Mouse (Mus musculus) frontal cortex, adult (tissue): Measurements from ENCODE around the gene Mfsd4a.

Source experiments
- ATAC-seq: cut with Nextera tagmentation; 2 replicates; pipeline ENCODE4 v1.9.2; 2017; ENCODE audit warnings: mild to moderate bottlenecking, moderate library complexity, mixed read lengths; ENCODE audit not compliant: low TSS enrichment

The Mfsd4a gene

DNA sequence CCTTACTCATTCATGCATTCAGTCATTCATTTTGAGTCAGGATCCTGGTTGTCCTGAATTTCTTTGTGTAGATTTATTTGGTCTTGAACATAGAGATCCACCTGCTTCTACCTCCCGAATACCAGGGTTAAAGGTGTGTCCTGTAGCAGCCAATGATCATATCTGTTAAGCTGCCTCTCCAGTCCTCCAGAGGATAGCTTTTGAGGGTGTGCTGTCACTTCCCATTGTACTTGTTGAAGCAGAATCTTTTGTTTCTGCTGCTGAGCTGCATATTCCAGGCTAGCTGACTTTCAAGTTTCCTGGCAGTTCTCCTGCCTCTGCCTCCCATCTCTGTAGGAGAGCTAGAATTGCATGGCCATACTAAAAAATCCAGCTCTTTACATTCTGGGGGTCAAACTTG, 51.2 kb downstream of the Mfsd4a start:
- ATAC-seq: no peak

- no peak for ATAC-seq
Observed at GRCm38 (mm10) chr1:132014800-132015199, 53.1 kb downstream of the Mfsd4a start.

DNA sequence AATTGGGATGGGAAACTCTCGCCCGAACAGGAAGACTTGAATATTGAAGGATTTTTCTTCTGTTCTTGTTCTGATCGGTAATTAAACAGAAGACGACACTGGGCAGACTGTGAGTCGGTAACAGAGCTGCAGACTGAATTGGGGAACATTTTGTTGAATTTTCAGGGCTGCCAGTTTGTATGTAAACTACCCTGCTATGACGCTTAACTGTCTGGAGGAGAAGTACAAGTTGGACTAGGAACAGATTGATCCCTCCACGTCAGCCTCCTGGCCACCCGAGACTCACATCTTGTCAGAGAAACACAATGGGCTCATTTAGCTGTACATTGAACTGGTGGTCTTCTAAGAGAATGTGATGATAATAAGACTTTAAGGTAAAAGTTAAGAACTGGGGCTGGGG, 55.0 kb downstream of the Mfsd4a start:
- ATAC-seq: no peak

DNA sequence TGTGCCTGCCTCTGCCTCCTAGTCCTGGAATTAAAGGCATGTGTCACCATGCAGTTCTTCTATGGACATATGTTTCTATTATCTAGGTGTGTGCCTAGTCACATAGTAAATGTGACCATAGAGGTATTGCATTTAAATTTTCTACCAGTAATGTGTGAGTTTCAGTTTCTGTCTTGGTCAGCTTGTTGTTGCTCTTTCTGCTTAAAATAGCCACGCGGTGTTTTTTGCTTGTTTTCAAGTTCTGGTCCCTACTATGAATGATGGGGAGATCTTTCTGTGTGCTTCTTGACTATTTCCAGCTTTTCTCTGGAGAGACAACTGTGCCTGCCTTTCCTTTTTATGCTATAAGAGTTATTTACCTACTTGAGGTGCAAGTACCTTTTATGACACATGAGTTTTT, 56.1 kb downstream of the Mfsd4a start:
- ATAC-seq: no peak

DNA sequence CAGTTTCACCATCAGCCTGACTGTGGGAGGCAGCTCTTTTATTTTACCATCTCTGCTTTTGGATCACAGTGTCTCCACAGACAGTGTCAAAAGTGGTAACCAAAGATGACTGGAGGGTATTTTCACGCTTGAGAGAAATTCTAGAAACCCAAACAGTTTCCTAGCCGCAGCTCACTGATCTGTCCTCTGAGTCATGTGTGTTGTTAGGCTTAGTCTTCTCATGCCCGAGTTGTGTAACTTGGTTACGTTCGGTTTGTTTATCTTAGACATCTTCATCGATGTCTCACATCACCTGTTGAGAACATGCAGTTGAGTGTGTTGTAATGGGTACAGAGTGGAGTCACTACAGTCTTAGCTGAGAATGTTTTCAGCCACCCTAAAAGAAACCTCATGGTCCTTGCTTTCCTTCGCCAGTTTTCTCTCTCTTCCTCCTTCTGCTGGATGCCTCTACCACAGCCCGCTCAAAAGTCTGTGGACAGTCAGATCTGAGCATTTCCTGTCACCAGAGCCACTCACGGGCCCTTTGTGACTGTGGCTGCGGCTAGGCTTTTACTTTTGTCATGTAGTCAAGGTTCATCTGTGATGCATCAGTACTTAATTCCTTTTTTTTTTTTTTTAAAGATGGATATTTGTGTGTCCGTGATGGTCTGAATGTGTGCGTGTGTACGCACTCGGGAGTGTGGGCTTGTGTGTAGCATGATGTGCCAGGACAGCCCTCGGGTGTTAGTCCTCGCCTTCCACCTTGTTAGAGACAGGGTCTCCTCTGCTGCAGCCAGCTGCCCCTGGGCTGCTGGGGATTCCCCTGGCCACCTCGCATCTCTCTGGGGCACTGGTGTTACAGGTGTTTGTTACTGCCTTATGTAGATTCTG, 57.0 kb downstream of the Mfsd4a start:
- ATAC-seq: peak; percentile 9; the same call in 1 of the 2 replicates

DNA sequence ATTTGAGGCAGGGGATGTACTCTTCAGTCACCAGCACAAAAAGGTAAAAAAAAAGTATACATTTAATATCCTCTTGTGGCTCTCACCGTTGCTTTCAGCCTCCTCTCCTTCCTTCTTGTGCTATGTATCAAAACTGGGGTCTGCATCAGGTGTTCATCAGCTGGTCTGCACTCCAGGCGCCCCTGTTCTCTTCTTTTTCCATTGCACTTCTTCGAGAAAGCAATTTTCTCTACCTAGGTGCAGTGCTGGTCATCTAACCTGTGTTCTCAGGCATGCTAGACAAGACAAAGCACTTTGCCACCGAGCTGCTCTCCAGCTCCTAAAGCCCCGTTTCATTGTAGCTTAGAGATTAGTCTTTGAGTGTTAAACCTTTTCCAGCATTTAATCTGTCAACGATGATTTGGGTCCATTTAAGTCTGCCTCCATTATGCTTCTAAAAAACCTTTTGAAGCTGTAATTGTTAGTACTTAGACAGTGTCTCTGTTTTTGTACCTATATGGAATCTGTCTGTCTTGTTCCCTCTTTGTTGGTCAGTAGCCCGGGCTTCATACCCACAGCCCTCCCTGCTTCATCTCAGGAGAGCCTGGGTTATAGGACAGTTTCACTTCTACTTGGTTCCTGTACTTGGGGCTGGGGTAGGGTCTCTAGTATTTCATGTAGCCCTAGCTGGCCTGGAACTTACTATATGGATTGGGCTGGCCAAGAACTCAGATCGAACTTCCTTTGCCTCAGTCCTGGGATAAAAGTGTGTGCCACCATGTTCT, 58.8 kb downstream of the Mfsd4a start:
- ATAC-seq: no peak

DNA sequence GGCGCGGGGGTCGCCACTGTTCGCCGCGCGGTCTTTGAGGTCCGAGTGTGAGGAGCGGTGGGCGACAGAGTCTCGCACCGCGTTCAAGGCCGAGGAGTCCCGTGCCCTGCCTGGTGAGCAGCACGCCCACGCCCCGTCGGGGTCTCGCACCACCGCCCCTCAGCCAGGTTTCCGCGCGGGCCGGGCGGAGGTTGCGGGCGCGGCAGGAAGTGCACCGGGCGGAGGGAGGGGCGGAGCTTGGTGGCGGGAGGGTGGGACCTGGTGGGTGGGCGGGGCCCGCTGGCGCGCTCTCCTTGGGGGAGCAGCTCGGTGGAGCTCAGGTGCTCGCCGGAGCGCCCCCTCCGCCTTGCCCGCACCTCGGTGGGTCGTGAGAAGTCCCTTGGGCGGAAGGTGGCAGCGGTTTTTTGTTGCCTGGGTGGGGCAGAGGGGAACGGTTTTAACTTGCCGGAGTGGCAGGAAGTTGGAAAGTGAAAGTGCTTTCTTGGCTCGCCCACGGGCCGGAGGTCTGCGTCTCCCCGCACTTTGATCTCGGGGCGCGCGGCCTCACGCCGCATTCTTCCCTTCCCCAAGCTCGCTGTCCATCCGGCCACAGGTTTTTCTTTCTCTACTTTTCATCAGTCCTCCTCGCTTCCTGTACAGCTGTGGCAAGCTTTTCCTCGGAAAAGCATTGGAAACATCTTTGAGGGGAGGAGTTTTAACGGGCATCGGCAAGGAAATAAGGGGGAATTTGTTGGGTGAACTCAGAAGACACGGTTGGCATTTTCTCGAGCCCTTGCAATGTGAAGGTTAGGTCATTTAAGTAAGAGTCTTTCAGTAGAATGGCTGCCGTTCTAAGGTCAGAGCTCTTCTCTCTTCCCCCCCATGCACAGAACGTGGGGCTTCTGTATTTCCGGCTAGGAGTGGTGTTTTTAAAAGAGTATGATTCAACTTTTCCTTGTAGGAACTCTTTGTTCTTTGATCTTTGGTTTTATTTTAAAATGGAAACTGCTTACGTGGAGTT, 59.7 kb downstream of the Mfsd4a start:
- peak; percentile 74 for ATAC-seq

DNA sequence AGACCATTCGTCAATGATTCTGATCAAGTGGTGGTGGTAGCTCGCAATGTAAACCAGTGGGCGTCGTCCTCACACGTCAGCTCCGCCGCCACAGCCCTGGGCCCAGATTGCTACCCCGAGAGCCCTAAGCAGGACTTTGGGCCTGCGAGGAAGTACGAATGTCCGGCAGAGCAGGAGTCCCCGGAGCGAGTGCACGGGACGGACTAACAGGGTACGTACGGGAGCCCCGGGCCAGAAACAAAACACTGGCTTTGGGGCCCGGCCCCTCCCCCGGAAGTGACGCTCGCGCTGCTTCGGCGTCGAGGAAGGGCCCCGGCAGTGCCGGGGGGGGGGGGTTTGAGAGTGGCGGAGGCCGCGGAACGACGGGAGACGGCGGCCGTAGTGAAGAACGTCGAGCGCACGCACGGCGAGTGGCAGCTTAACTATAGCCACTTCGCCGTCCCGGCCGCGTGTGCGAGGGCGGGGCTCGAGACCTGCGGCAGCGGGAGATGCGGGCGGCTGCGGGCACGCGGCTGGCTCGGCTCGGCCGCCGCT, 60.5 kb downstream of the Mfsd4a start, which contains the start of gene Elk4:
Gene Elk4 (plus strand): TSS at position 326 of the 534 bp plus-strand sequence.
- ATAC-seq: peak; percentile 90

DNA sequence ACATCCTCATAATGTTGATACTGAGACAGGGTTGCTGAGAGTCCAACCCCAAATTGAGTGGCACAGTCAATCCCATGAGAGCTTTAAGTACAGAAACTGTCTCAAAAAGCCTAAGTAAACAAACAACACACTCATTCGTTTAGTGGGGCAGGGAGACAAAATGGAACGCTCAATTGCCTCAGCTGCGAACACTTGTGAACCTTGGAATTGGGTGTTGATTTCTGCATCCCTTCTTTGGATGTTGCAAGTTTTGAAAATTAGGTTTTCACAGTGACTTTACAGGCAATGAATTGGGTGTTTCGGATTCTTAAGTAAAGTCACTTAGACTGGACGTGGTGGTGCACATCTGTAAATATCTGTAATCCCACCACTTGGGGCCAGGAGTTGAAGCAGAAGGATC, 61.1 kb downstream of the Mfsd4a start:
- no peak for ATAC-seq

GRCm38 (mm10) chr1:132006046-132006445, 61.8 kb downstream of the Mfsd4a start:
- ATAC-seq: no peak

DNA sequence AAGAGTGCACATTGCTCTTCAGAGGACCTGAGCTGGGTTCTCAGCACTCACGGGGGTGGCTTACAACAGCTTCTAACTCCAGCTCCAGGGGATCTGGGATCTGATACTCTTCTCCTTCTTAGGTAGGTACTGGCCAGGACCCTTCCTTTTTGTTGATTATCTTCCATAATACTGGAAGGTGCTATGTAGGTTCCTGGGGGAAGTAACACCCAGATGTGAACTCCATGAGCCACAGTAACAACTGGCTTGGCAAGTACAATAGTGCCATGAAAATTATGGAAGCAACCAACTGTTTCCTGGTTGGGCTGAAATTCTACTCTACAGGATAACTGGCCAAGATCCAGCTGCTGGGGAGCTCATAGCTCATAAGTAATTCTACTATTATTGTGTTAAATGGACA, 62.4 kb downstream of the Mfsd4a start:
- no peak for ATAC-seq

- no peak for ATAC-seq
Observed at GRCm38 (mm10) chr1:132004574-132005180, 63.2 kb downstream of the Mfsd4a start.

GRCm38 (mm10) chr1:132003817-132004216, 64.0 kb downstream of the Mfsd4a start:
- no peak for ATAC-seq

DNA sequence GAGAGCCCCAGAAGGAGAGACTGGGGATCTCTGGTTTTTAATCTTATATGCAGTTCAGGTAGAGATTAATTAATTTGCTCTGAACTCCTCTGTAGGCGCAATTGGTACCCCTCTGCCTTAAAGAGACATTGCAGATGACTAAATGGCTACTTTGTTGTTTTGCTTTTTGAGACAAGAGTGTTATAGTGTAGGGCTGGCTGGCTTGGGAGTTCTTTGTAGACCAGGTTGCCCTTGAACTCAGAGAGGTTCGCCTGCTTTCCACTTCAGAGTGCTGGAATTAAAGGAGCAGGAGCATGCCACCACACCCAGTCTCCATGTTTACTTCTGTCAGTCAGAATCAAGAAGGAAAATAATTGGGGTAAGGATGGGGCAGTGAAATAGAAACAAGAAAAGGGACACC, 64.8 kb downstream of the Mfsd4a start:
- ATAC-seq: no peak

- no peak for ATAC-seq
Observed at GRCm38 (mm10) chr1:132001880-132002330, 66.0 kb downstream of the Mfsd4a start.

DNA sequence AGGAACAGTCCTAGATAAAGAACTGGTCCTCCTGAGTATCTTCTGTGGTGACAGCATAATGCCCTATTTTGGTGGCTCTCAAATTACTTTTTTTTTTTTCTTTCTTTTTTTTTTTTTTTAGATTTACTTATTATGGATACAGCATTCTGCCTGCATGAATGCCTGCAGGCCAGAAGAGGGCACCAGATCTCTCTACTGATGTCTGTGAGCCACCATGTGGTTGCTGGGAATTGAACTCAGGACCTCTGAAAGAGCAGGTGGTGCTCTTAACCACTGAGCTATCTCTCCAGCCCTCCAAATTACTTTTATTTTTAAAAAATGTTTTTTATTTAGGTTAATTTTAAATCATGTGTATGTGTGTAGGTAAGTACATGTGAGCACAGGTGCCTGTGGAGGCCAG, 67.4 kb downstream of the Mfsd4a start:
- ATAC-seq: no peak

DNA sequence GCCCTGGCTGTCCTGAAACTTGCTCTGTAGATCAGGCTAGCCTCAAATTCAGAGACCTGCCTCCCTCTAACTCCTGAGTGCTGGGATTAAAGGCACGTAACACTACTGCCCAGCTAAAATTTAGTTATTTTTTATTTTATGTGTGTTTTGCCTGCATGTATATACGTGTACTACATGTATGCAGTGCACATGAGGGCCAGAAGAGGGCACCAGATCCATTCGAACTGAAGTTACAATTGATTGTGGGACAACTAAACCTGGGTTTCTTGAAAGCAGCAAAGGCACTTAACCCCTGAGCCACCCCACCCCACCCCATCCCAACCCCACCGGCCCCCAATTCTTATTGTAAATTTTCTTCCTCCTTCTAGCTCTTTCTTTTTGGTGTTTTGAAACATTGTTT, 72.8 kb downstream of the Mfsd4a start:
- ATAC-seq: no peak

DNA sequence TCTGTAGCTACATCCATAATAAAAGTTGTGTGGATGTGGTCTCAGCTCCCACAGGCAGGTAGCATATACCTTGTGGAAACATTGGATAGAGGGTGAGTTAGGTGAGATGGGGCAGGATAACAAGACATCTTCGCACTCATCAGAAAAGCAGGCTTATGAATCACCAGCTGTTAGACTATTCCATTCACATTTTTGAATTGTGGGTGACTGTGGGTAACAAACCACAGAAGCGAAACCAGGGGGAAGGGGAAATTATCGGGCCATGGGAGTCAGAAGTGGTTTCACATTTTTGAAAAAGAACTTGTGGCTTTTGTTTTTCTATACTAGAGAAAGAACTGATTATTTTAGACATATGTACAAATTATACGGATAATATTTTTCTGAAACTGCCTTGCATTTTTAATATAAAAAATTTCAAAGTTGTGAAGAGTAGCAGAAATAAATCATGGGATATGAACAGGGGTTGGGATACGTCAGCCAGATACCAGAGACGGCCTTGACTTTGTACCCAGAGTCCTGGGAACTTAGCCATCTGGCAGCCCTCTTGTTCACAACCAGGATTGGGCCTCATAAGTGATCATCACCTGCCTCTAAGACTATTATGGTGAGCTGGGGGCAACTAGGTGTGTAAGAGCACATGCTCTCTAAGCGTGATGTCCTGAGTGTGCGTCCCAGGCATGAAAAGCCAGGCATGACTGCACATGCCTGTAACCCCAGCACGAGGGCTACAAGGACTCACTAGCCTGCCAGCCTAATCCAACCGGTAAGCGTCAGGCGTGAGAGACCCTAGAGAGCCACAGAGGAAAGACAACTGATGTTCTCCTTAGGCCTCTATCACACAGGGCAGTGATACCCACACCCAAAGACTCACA, 74.5 kb downstream of the Mfsd4a start:
- no peak for ATAC-seq

GRCm38 (mm10) chr1:131992561-131993001, 75.3 kb downstream of the Mfsd4a start:
- ATAC-seq: peak; percentile 41; the same call in 1 of the 2 replicates
